Mouse (Mus musculus) lung, postnatal 0 days (tissue): ENCODE measurements around the gene Fbxo3.
"Not testable (repeated sequence)": the region's sequence is repeated elsewhere in the genome, so short reads cannot be mapped to it uniquely, and the experiment has no call there.

Experiments
- CTCF ChIP-seq: IDR thresholded peaks from 2 replicates; pipeline ENCODE4 v1.5.1; 2016; ENCODE audit warnings: antibody characterized with exemption, mild to moderate bottlenecking
- EP300 ChIP-seq: IDR thresholded peaks from 2 replicates; pipeline ENCODE4 v1.6.1; 2016; ENCODE audit warnings: antibody characterized with exemption, mild to moderate bottlenecking, control low read depth

GRCm38 (mm10) chr2:104087562-104087961 is 60.0 kb downstream of the Fbxo3 start:
- not testable (repeated sequence) for TF ChIP-seq EP300, CTCF
